Mouse (Mus musculus) lung, embryonic 16.5 days (tissue): ENCODE measurements at regions not wholly inside any gene's neighbourhood (a gene's known extent, or its start where the extent isn't known, plus 50 kb on each side); places are given as distances from the start of the nearest gene placed in this dataset.

ENCODE experiments used
- ATAC-seq: fragments of 200-750 bp; cut with Nextera tagmentation; 2 replicates; pipeline ENCODE4 v1.8.0; 2017; ENCODE audit warnings: low read depth, mild to moderate bottlenecking, moderate library complexity
- H3K27ac ChIP-seq: fragments of 300-500 bp; sonication (generic); 2 replicates; pipeline ENCODE4 v1.5.1; 2014; ENCODE audit warnings: mild to moderate bottlenecking, control low read depth, low read length
- H3K27me3 ChIP-seq: fragments of 300-500 bp; sonication (generic); 2 replicates; pipeline ENCODE4 v1.6.1; 2014; ENCODE audit warnings: low read depth, low read length, mixed read lengths; ENCODE audit not compliant: control insufficient read depth, insufficient read depth
- H3K36me3 ChIP-seq: fragments of 300-500 bp; sonication (generic); 2 replicates; pipeline ENCODE4 v1.6.1; 2014; ENCODE audit warnings: low read length; ENCODE audit not compliant: control insufficient read depth, insufficient read depth
- H3K4me1 ChIP-seq: fragments of 300-500 bp; sonication (generic); replicated peaks from 2 replicates; pipeline ENCODE4 v1.6.1; 2014; ENCODE audit warnings: low read length, mixed read lengths; ENCODE audit not compliant: control insufficient read depth, insufficient read depth
- H3K4me2 ChIP-seq: fragments of 300-500 bp; sonication (generic); 2 replicates; pipeline ENCODE4 v1.6.1; 2014; ENCODE audit warnings: low read depth, low read length, control low read depth
- H3K4me3 ChIP-seq: fragments of 300-500 bp; sonication (generic); 2 replicates; pipeline ENCODE4 v1.5.1; 2014; ENCODE audit warnings: mild to moderate bottlenecking, low read length, control low read depth
- H3K9ac ChIP-seq: fragments of 300-500 bp; sonication (generic); 2 replicates; pipeline ENCODE4 v1.6.1; 2014; ENCODE audit warnings: low read length, control low read depth
- H3K9me3 ChIP-seq: fragments of 300-500 bp; sonication (generic); 2 replicates; pipeline ENCODE4 v1.6.1; 2016; ENCODE audit warnings: low read length; ENCODE audit not compliant: control insufficient read depth
- WGBS: fragments of 180-500 bp; shearing (Covaris S2); extraction: QIAGEN DNeasy Blood & Tissue Kit; methylation state at CpG from one replicate; pipeline ENCODE4 v1.1.7; 2014; 5-methylcytosine and 5-hydroxymethylcytosine counted together

- no peaks in the 10 kb centered on the region for H3K4me1 ChIP-seq
- no peak overlapping the region for H3K27ac ChIP-seq
- no peaks in the 10 kb centered on the region for H3K36me3 ChIP-seq
- ATAC-seq = no peak
- 80% methylated on average over 5 of the region's 5 CpGs for WGBS
- H3K4me2 ChIP-seq = no peak overlapping the region
- H3K4me3 ChIP-seq = no peak overlapping the region
- no peaks in the 10 kb centered on the region for H3K9me3 ChIP-seq
- H3K27me3 ChIP-seq = no peaks in the 10 kb centered on the region
- H3K9ac ChIP-seq = no peak overlapping the region
Observed at GRCm38 (mm10) chr9:88120536-88120935, 206.5 kb upstream of the Nt5e start.

DNA sequence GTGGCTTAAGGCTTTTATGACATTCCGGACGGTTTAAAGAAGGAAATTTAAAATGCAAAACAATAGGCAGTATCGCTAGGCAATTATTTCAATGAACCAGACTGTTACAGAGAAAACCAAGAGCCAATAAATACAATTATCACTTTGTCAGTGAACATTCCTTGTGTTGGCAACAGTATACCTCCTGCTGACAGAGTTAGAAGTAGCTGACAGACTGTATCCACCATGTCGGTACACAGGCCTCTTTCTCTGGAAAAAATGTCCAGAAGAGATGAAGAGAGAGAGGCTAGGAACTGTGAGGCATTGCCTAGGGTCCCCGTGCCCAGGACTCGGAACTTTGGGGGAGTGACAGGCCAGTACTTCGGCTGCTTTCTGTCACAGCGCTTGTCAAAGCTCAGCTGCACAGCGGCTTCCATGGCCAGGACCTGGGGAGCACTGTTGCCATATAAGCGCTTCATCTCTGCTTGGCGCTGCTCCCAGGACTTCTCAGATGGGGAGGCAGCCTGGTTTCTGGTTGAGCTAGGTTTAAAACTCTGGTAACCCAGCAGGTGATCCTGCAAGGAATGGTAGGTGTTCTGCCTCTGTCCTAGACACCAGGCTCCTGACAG, 205.9 kb upstream of the Nt5e start:
- Histone ChIP-seq H3K9ac (no peak overlapping the region), H3K36me3 (no peaks in the 10 kb centered on the region), H3K4me1 (no peaks in the 10 kb centered on the region), H3K9me3 (no peaks in the 10 kb centered on the region), H3K4me3 (no peak overlapping the region), H3K27ac (no peak overlapping the region), H3K4me2 (no peak overlapping the region), H3K27me3 (no peaks in the 10 kb centered on the region)
- WGBS = 76% methylated on average over 11 of the region's 11 CpGs
- ATAC-seq = no peak

GRCm38 (mm10) chr9:88124322-88125005, 202.5 kb upstream of the Nt5e start:
- 73% methylated on average over 9 of the region's 9 CpGs for WGBS
- Histone ChIP-seq H3K36me3 (no peaks in the 10 kb centered on the region), H3K27ac (peak overlapping the region; percentile 39; the same call in 1 of the 2 replicates), H3K4me1 (no peaks in the 10 kb centered on the region), H3K4me3 (peak overlapping the region; percentile 6; the same call in 1 of the 2 replicates), H3K9ac (no peak overlapping the region), H3K9me3 (no peaks in the 10 kb centered on the region), H3K27me3 (no peaks in the 10 kb centered on the region), H3K4me2 (no peak overlapping the region)
- ATAC-seq = no peak

- ATAC-seq = no peak
- no peaks in the 10 kb centered on the region for H3K36me3 ChIP-seq
- 62% methylated on average over 6 of the region's 6 CpGs for WGBS
- H3K4me2 ChIP-seq = no peak overlapping the region
- H3K9ac ChIP-seq = no peak overlapping the region
- no peaks in the 10 kb centered on the region for H3K4me1 ChIP-seq
- no peaks in the 10 kb centered on the region for H3K9me3 ChIP-seq
- no peak overlapping the region for H3K27ac ChIP-seq
- no peaks in the 10 kb centered on the region for H3K27me3 ChIP-seq
- no peak overlapping the region for H3K4me3 ChIP-seq
Observed at GRCm38 (mm10) chr9:88163025-88163780, 163.8 kb upstream of the Nt5e start.

DNA sequence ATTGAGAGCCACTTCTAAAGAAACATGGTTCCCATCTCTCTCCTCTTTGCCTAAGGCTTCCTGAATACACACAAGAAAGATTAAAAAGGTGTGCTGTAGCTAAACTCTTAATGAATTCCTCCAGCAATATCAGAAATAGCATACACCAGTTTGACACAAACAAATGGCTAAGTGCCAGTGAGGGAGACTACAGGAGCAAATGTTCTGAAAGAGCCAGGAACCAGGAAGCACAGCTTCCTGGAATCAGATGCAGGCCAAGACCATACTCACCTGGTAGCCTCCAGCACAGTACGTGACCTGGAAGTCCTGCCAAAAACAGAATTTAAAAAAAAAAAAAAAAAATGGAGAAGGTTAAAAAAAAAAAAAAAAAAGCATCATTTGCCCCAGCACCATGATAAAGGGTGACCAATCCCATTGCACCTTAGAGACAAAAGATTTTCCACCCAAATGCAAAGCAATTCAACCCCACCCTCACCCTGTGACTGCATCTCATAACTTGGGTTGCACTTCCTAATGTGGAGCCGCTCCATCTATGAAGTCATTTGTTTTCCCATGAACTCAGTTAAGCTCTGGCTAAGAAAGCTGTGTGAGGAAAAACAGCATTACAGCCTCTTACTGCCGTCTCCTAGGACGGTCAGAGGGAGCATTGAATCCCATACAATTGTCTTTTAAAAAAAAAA, 149.3 kb upstream of the Nt5e start:
- Histone ChIP-seq H3K4me2 (no peak overlapping the region), H3K27me3 (no peaks in the 10 kb centered on the region), H3K4me1 (no peaks in the 10 kb centered on the region), H3K27ac (no peak overlapping the region), H3K9ac (no peak overlapping the region), H3K36me3 (no peaks in the 10 kb centered on the region), H3K4me3 (no peak overlapping the region), H3K9me3 (no peaks in the 10 kb centered on the region)
- 65% methylated on average over 4 of the region's 4 CpGs for WGBS
- no peak for ATAC-seq

GRCm38 (mm10) chr9:88181189-88181994, 145.6 kb upstream of the Nt5e start:
- H3K4me1 ChIP-seq = no peaks in the 10 kb centered on the region
- no peak for ATAC-seq
- no peaks in the 10 kb centered on the region for H3K27me3 ChIP-seq
- no peaks in the 10 kb centered on the region for H3K9me3 ChIP-seq
- H3K4me2 ChIP-seq = no peak overlapping the region
- H3K27ac ChIP-seq = no peak overlapping the region
- H3K4me3 ChIP-seq = no peak overlapping the region
- WGBS = 63% methylated on average over 9 of the region's 9 CpGs
- no peaks in the 10 kb centered on the region for H3K36me3 ChIP-seq
- H3K9ac ChIP-seq = no peak overlapping the region

DNA sequence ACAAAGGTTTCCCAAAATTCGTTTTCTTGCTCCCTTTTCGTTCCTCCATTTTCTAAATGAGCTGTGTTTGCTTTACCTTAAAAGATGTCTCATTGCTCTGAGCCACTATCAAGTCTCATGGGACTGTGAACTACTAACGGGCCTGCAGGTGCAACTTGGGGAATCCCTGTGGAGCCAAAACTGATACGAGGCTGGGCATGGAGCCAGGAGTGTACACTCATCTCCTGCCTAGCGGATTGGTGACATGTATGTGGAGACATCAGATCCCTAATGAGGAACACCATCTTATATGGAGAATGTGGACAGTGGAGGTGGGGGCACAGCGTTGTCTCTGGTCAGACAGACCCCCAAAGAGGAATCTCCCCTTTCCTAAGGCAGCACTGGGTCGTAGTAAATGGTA, 119.6 kb upstream of the Nt5e start:
- Histone ChIP-seq H3K4me1 (no peaks in the 10 kb centered on the region), H3K9me3 (no peaks in the 10 kb centered on the region), H3K4me2 (no peak overlapping the region), H3K4me3 (no peak overlapping the region), H3K36me3 (no peaks in the 10 kb centered on the region), H3K27me3 (no peaks in the 10 kb centered on the region), H3K27ac (no peak overlapping the region), H3K9ac (no peak overlapping the region)
- WGBS = 59% methylated on average over 7 of the region's 7 CpGs
- ATAC-seq = no peak

DNA sequence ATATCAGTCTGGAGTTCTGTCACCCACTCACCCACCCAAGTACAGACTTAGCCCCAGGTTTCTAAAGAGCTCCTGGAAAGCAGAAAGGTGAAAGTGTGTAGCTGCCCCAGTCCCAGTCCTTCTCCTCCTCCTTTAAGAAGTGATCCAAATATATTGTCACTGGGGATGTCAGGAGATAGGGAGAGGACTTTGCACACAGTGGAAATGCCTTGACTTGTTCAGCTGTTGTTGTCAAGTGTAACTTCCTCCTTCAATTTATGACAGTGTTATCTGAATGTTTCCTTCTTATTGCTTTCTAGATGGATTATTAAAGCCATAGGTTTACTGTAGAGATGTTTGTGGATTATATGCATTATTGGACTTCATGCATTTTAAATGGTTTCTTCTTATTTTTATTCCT, 119.0 kb upstream of the Nt5e start:
- no peak overlapping the region for H3K4me3 ChIP-seq
- H3K9me3 ChIP-seq = no peaks in the 10 kb centered on the region

More for the DNA sequence above, 119.0 kb upstream of the Nt5e start:
- Histone ChIP-seq H3K4me2 (no peak overlapping the region), H3K36me3 (no peaks in the 10 kb centered on the region), H3K27me3 (no peaks in the 10 kb centered on the region), H3K4me1 (no peaks in the 10 kb centered on the region), H3K9ac (no peak overlapping the region), H3K27ac (no peak overlapping the region)
- ATAC-seq = no peak
